Mouse (Mus musculus): ENCODE results near the gene Tgfbi.

- TF ChIP-seq CTCF (IDR thresholded peaks at IDR 0.05; ENCODE audit: extremely low read depth, insufficient read depth, low read length) (no peak), POLR2A (IDR thresholded peaks at IDR 0.05; ENCODE audit: extremely low read depth, insufficient read depth, low read length) (no peak)
These were observed 3.8 kb upstream of the Tgfbi start for GRCm38 (mm10) chr13:56605503-56605902.
